Mouse (Mus musculus): Measurements from ENCODE around the gene Cfap97d1.
"Not testable (repeated sequence)": the region's sequence is repeated elsewhere in the genome, so short reads cannot be mapped to it uniquely, and the experiment has no call there.

Gene Cfap97d1

GRCm38 (mm10) chr11:101973496-101973895 lies 10.6 kb upstream of the Cfap97d1 start:
- no peak for DNase-seq (ENCODE audit: extremely low read depth, low read depth)

- no peak for DNase-seq (ENCODE audit: extremely low read depth, low read depth)
Observed at GRCm38 (mm10) chr11:101974181-101974580, 9.9 kb upstream of the Cfap97d1 start.

- no peak for DNase-seq (ENCODE audit: extremely low read depth, low read depth)
Observed at GRCm38 (mm10) chr11:101974923-101975322, 9.2 kb upstream of the Cfap97d1 start.

GRCm38 (mm10) chr11:101976949-101977348 lies 7.1 kb upstream of the Cfap97d1 start:
- no peak for DNase-seq (ENCODE audit: extremely low read depth, low read depth)

- no peak for DNase-seq (ENCODE audit: extremely low read depth, low read depth)
Observed at GRCm38 (mm10) chr11:101979140-101979539, 4.9 kb upstream of the Cfap97d1 start.

GRCm38 (mm10) chr11:101980603-101981157 lies 3.4 kb upstream of the Cfap97d1 start:
- no peak for DNase-seq (ENCODE audit: extremely low read depth, low read depth)

GRCm38 (mm10) chr11:101981850-101982249 lies 2.2 kb upstream of the Cfap97d1 start:
- no peak for DNase-seq (ENCODE audit: extremely low read depth, low read depth)

GRCm38 (mm10) chr11:101982981-101983411 lies 1.1 kb upstream of the Cfap97d1 start:
- no peak for DNase-seq (ENCODE audit: extremely low read depth, low read depth)

GRCm38 (mm10) chr11:101983431-101983921 lies 603 bp upstream of the Cfap97d1 start:
- DNase-seq (ENCODE audit: extremely low read depth, low read depth) = no peak

GRCm38 (mm10) chr11:101985450-101985849 lies 1.4 kb downstream of the Cfap97d1 start:
- not testable (repeated sequence) for DNase-seq (ENCODE audit: extremely low read depth, low read depth)

- peak; percentile 78 for DNase-seq (ENCODE audit: extremely low read depth, low read depth)
Observed at GRCm38 (mm10) chr11:101985990-101986389, 1.9 kb downstream of the Cfap97d1 start.

- DNase-seq (ENCODE audit: extremely low read depth, low read depth) = no peak
Observed at GRCm38 (mm10) chr11:101986913-101987312, 2.8 kb downstream of the Cfap97d1 start, which contains the start of gene Dusp3. Dusp3 (minus strand) TSS chr11:101987013.

GRCm38 (mm10) chr11:101990244-101990643 lies 6.2 kb downstream of the Cfap97d1 start:
- DNase-seq (ENCODE audit: extremely low read depth, low read depth) = no peak

GRCm38 (mm10) chr11:101991813-101992212 lies 7.7 kb downstream of the Cfap97d1 start:
- DNase-seq (ENCODE audit: extremely low read depth, low read depth) = peak; percentile 64

GRCm38 (mm10) chr11:101992411-101992810 lies 8.3 kb downstream of the Cfap97d1 start:
- DNase-seq (ENCODE audit: extremely low read depth, low read depth) = no peak

GRCm38 (mm10) chr11:101994100-101994499 lies 10.0 kb downstream of the Cfap97d1 start:
- DNase-seq (ENCODE audit: extremely low read depth, low read depth) = peak; percentile 98

GRCm38 (mm10) chr11:101995938-101996337 lies 11.9 kb downstream of the Cfap97d1 start:
- DNase-seq (ENCODE audit: extremely low read depth, low read depth) = no peak

- DNase-seq (ENCODE audit: extremely low read depth, low read depth) = no peak
Observed at GRCm38 (mm10) chr11:101998258-101998657, 14.2 kb downstream of the Cfap97d1 start.

- no peak for DNase-seq (ENCODE audit: extremely low read depth, low read depth)
Observed at GRCm38 (mm10) chr11:101999466-101999865, 15.4 kb downstream of the Cfap97d1 start.

GRCm38 (mm10) chr11:102004251-102004650 lies 20.2 kb downstream of the Cfap97d1 start:
- DNase-seq (ENCODE audit: extremely low read depth, low read depth) = no peak

- DNase-seq (ENCODE audit: extremely low read depth, low read depth) = no peak
Observed at GRCm38 (mm10) chr11:102006271-102006670, 22.2 kb downstream of the Cfap97d1 start.

GRCm38 (mm10) chr11:102006688-102007087 lies 22.6 kb downstream of the Cfap97d1 start:
- no peak for DNase-seq (ENCODE audit: extremely low read depth, low read depth)

- no peak for DNase-seq (ENCODE audit: extremely low read depth, low read depth)
Observed at GRCm38 (mm10) chr11:102008372-102008771, 24.3 kb downstream of the Cfap97d1 start.
